Mouse (Mus musculus) bone marrow, adult 2 months (tissue): ENCODE measurements around the gene Mprip. TPM values are rescaled to one million over a fixed set of nuclear protein-coding genes. Genes with fewer than 3 reads are reported as not detected.
"Not testable (repeated sequence)": the region's sequence is repeated elsewhere in the genome, so short reads cannot be mapped to it uniquely, and the experiment has no call there.

ENCODE experiments used
- H3K27ac ChIP-seq: fragments of 200-500 bp; 2 replicates; pipeline ENCODE4 v1.5.1; 2012; ENCODE audit warnings: low read depth, mild to moderate bottlenecking, control low read depth, inconsistent platforms, low read length; ENCODE audit not compliant: control insufficient read depth, poor library complexity, insufficient read depth
- H3K4me1 ChIP-seq: fragments of 200-500 bp; 2 replicates; pipeline ENCODE4 v1.6.1; 2011; ENCODE audit warnings: low read length; ENCODE audit not compliant: control insufficient read depth, insufficient read depth
- H3K4me3 ChIP-seq: fragments of 200-500 bp; replicated peaks from 2 replicates; pipeline ENCODE3; 2011; ENCODE audit warnings: mild to moderate bottlenecking, low read depth, low read length, control low read depth; ENCODE audit not compliant: control insufficient read depth
- CTCF ChIP-seq: fragments of 200-500 bp; IDR thresholded peaks from 2 replicates; pipeline ENCODE4 v1.5.1; 2011; ENCODE audit warnings: low read length, control low read depth; ENCODE audit not compliant: control insufficient read depth, insufficient read depth
- POLR2A ChIP-seq: fragments of 200-500 bp; IDR thresholded peaks from 2 replicates; pipeline ENCODE4 v1.6.1; 2011; ENCODE audit warnings: low read depth, mild to moderate bottlenecking, control low read depth, low read length, borderline replicate concordance; ENCODE audit not compliant: control insufficient read depth
- WGBS: fragments of 180-500 bp; shearing (Covaris S2); methylation state at CpG from one replicate; pipeline ENCODE4 v1.1.7; 2018; 5-methylcytosine and 5-hydroxymethylcytosine counted together
- polyA plus RNA-seq: library from polyadenylated mRNA; stranded (reverse); fragments of >200 nt; gene quantifications from 2 replicates; pipeline ENCODE4 v1.2.4, GENCODE M21; 2011; ENCODE audit warnings: low replicate concordance; ENCODE audit not compliant: missing spikeins, insufficient read depth, insufficient read length

The Mprip gene
- polyA plus RNA-seq: 25.7 and 41.6 TPM in 2 replicates

- H3K4me1 ChIP-seq: no peaks in the 10 kb centered on the region; the same call in 1 of the 2 replicates
- peak within 1 kb of the TSS; percentile 47 for H3K27ac ChIP-seq
- TF ChIP-seq POLR2A: no peak
- no peak for TF ChIP-seq CTCF
- peak within 1 kb of the TSS; percentile 63 for H3K4me3 ChIP-seq
- WGBS: 90% methylated on average over 3 of the region's 3 CpGs
Observed at GRCm38 (mm10) chr11:59661005-59661404, at the start of gene Mprip. Mprip (plus strand) TSS chr11:59661305.

- TF ChIP-seq CTCF (no peak), POLR2A (no peak)
- H3K27ac ChIP-seq: no peak overlapping the region
- no peaks in the 10 kb centered on the region for H3K4me1 ChIP-seq
- 65% methylated on average over 5 of the region's 5 CpGs for WGBS
- H3K4me3 ChIP-seq: no peak overlapping the region
Observed at GRCm38 (mm10) chr11:59611646-59612045, 49.5 kb upstream of the Mprip start.

GRCm38 (mm10) chr11:59614120-59614519 is 47.0 kb upstream of the Mprip start:
- no peak overlapping the region for H3K4me3 ChIP-seq
- no peak overlapping the region for H3K27ac ChIP-seq
- no peaks in the 10 kb centered on the region for H3K4me1 ChIP-seq
- 53% methylated on average over 4 of the region's 4 CpGs for WGBS
- no peak for TF ChIP-seq CTCF
- TF ChIP-seq POLR2A: no peak

- not testable (repeated sequence) for H3K27ac ChIP-seq, H3K4me3 ChIP-seq, H3K4me1 ChIP-seq
- 10% methylated on average over 2 of the region's 2 CpGs for WGBS
Observed at GRCm38 (mm10) chr11:59616986-59617385, 44.1 kb upstream of the Mprip start.

- TF ChIP-seq CTCF: no peak
- TF ChIP-seq POLR2A: no peak
- no peak overlapping the region for H3K27ac ChIP-seq
- 44% methylated on average over 3 of the region's 3 CpGs for WGBS
- H3K4me3 ChIP-seq: no peak overlapping the region
- no peaks in the 10 kb centered on the region; the same call in 1 of the 2 replicates for H3K4me1 ChIP-seq
Observed at GRCm38 (mm10) chr11:59622214-59622613, 38.9 kb upstream of the Mprip start.

- H3K4me3 ChIP-seq: no peak overlapping the region
- 20% methylated on average over 6 of the region's 6 CpGs for WGBS
- TF ChIP-seq POLR2A (no peak), CTCF (peak; percentile 67)
- H3K4me1 ChIP-seq: peaks cover 1% of the 10 kb centered on the region; the same call in 1 of the 2 replicates
- no peak overlapping the region for H3K27ac ChIP-seq
Observed at GRCm38 (mm10) chr11:59624017-59624630, 37.0 kb upstream of the Mprip start.

- TF ChIP-seq POLR2A (no peak), CTCF (no peak)
- WGBS: 88% methylated on average over 7 of the region's 7 CpGs
- Histone ChIP-seq H3K27ac (no peak overlapping the region), H3K4me1 (peaks cover 1% of the 10 kb centered on the region; the same call in 1 of the 2 replicates), H3K4me3 (no peak overlapping the region)
Observed at GRCm38 (mm10) chr11:59626192-59626591, 34.9 kb upstream of the Mprip start.

- H3K27ac ChIP-seq: no peak overlapping the region
- 15% methylated on average over 5 of the region's 5 CpGs for WGBS
- no peak for TF ChIP-seq POLR2A
- TF ChIP-seq CTCF: no peak
- peaks cover 1% of the 10 kb centered on the region; the same call in 1 of the 2 replicates for H3K4me1 ChIP-seq
- H3K4me3 ChIP-seq: no peak overlapping the region
Observed at GRCm38 (mm10) chr11:59628177-59628576, 32.9 kb upstream of the Mprip start.

- TF ChIP-seq POLR2A (no peak), CTCF (no peak)
- 61% methylated on average over 5 of the region's 5 CpGs for WGBS
- Histone ChIP-seq H3K4me1 (peaks cover 1% of the 10 kb centered on the region; the same call in 1 of the 2 replicates), H3K4me3 (no peak overlapping the region), H3K27ac (no peak overlapping the region)
Observed at GRCm38 (mm10) chr11:59629871-59630270, 31.2 kb upstream of the Mprip start.
